Mouse (Mus musculus) mouse trophoblast stem cell (cell line): Measurements from ENCODE around the gene Mup20.
"Not testable (repeated sequence)": the region's sequence is repeated elsewhere in the genome, so short reads cannot be mapped to it uniquely, and the experiment has no call there.

Experiments used
- in situ Hi-C, 2 experiments: fragments of 300-500 bp; cut with MseI, MboI; formaldehyde crosslinking; loops; 2 replicates in 1 of 2; 3 replicates in 1 of 2; pipeline ENCODE4 v1.15.1; 2025

Gene Mup20

GRCm38 (mm10) chr4:62054058-62054457, at the start of gene Mup20:
Gene Mup20 (minus strand): TSS chr4:62054158.
- in situ Hi-C loops = not testable (repeated sequence)

GRCm38 (mm10) chr4:62103366-62103765, 49.4 kb upstream of the Mup20 start:
- in situ Hi-C loops = not testable (repeated sequence)

GRCm38 (mm10) chr4:62087953-62088352, 34.0 kb upstream of the Mup20 start:
- in situ Hi-C loops = no loop called here

- in situ Hi-C loops = no loop called here
These were observed 33.3 kb upstream of the Mup20 start, which contains the start of gene Mup3 for GRCm38 (mm10) chr4:62087241-62087640. Gene Mup3 (minus strand): TSS chr4:62087342.

- in situ Hi-C loops = no loop called here
These were observed 28.8 kb upstream of the Mup20 start for GRCm38 (mm10) chr4:62082755-62083154.

GRCm38 (mm10) chr4:62075126-62075525, 21.2 kb upstream of the Mup20 start:
- in situ Hi-C loops = no loop called here

GRCm38 (mm10) chr4:62054780-62055179, 822 bp upstream of the Mup20 start:
- in situ Hi-C loops = not testable (repeated sequence)

GRCm38 (mm10) chr4:62026281-62026680, 27.7 kb downstream of the Mup20 start:
- in situ Hi-C loops = no loop called here

GRCm38 (mm10) chr4:62024256-62024959, 29.6 kb downstream of the Mup20 start:
- in situ Hi-C loops = no loop called here

- in situ Hi-C loops = no loop called here
These were observed 30.3 kb downstream of the Mup20 start for GRCm38 (mm10) chr4:62023646-62024045.

- in situ Hi-C loops = no loop called here
These were observed 30.8 kb downstream of the Mup20 start for GRCm38 (mm10) chr4:62023120-62023519.

GRCm38 (mm10) chr4:62020511-62020910, 33.4 kb downstream of the Mup20 start:
- in situ Hi-C loops = not testable (repeated sequence)
